Mouse (Mus musculus) cerebellum, adult 9-10 months (tissue): Measurements from ENCODE around the gene Arhgap4.

Experiments
- DNase-seq: peaks from one replicate; pipeline ENCODE4 v3.0.0; 2022

Arhgap4 gene

DNA sequence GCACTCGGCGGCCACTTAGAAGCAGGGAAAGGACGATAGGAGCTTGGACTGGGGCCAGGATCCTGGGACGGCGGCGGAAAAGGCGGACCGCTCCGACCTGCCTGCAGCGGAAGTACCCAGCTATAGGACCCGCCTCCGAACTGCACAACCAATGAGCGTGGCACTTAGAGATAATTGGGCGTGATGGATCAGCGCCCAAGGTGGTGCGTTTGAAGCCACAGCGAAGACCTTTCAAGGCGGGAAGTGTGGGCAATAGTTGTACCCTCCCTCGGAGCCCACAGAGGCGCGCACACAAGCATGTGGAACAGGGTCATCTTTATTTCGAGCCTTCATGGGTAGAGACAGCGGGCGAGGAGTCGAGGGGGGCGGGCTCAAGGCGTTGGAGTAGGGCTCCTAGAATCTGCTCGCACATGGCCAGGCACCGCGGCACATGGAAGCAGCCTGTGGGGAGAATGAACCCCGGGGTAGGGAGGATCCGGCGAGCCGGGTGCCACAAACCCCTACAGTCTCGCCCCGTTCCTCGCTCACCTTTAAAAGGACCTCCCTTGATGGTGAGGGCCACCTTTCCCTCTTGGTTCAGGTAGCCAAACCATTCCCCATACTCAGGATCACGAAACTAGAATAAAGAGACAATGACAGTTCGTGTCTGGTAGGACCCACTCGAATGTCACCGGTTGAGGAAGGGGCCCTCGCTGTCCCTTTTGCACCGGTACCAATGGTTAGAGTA, at the start of gene Arhgap4, which contains the start of gene Naa10:
Gene Arhgap4, minus strand, starts transcription at position 48 of the 727 bp plus-strand sequence.
Gene Naa10, minus strand, starts transcription at position 122 of the 727 bp plus-strand sequence.
- DNase-seq: peak; percentile 90

DNA sequence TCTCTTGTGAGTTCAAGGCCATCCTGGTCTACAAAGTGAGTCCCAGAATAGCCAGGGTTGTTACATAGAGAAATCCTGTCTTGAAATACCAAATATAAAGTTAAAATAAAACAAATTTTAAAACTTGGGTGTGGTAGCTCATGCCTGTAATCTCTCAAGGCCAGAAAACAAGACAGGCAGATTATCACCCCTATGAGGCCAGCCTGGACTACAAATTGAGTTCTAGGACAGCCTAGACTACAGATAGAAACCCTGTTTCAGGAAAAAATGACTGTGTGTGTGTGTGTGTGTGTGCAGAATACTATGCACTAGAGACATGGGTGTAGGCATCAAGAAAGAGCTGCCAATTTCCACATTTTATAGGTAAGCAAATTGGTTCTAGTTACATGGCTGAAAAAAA, 49.1 kb upstream of the Arhgap4 start:
- DNase-seq: no peak

DNA sequence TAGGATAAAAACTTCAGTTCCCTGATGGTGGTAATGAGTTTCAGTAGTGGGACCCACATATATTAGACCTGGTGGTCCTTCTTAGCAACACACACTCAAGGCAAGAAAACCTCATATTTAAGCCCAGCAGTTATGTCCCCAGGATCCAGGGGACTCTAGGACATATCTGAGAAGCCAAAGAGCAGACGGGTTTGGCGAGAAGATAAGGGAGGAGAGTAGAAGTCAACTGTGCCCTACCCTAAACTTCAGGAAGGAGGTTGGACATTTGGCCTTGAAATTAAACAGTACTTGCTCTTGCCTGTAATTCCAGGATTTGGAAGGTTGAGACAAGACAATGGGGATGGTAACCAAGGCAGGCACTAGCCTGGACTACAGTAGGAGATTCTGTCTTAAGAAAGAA, 48.1 kb upstream of the Arhgap4 start:
- DNase-seq: no peak

DNA sequence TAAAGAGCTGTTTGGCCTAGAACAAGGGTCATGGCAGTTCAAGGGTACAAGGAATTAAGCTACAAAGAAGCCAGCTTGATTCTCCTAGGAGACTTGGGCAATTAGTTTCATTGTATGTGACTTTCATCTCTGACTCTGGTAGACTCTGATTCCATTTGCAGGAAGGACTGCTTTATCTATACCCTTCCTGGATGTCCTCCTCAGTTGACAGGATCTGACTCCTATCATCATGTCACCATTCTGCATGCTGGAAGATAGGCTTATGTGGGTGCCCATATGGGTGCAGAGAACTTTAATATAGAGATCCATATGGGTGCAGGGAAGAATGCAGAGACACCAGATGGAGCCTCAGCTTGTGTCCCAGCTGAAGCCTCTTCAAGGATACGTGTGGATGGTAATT, 47.5 kb upstream of the Arhgap4 start:
- DNase-seq: no peak

DNA sequence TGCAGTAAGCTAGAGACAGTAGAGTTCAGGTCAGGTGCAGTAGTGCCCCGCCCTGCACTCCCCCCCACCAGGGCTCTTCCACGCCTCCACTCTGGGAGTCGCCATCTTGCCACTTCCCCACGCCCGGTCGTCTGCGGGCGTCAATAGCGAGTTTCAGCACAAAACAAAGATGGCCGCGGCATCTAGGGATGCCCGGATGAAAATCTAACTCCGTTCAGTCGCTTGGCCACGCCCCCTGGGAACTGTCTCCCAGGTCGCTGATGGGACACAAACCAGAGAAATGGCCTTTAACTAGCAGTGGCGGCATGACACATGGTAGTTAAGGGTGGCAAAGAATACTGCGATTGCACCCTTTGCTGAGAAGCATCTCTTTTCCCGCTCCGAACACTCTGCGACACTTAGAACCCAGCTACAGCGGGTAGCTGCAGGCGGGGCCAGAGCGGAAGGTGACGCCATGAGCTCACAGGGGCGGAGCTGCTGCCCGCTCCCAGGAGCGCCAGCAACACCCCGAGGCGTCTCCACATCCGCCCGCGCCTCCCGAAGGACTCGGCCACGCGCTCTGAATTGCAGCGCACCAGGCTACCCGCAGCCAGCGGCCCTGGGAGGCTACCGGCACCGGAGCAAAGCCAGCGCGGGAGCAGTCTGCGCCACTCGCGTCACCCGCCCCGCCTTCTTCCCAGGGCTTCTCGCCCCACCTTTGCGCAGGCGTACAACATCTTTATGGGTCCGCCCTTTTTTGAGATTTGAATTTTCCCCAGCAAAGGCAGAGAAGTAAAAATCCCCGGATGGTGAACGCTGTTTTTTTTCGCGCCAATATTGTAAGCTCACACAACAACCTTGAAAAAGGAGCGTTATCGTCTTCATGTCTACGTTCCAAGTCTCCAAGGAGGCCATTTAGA, 45.8 kb upstream of the Arhgap4 start:
- peak; percentile 94 for DNase-seq

DNA sequence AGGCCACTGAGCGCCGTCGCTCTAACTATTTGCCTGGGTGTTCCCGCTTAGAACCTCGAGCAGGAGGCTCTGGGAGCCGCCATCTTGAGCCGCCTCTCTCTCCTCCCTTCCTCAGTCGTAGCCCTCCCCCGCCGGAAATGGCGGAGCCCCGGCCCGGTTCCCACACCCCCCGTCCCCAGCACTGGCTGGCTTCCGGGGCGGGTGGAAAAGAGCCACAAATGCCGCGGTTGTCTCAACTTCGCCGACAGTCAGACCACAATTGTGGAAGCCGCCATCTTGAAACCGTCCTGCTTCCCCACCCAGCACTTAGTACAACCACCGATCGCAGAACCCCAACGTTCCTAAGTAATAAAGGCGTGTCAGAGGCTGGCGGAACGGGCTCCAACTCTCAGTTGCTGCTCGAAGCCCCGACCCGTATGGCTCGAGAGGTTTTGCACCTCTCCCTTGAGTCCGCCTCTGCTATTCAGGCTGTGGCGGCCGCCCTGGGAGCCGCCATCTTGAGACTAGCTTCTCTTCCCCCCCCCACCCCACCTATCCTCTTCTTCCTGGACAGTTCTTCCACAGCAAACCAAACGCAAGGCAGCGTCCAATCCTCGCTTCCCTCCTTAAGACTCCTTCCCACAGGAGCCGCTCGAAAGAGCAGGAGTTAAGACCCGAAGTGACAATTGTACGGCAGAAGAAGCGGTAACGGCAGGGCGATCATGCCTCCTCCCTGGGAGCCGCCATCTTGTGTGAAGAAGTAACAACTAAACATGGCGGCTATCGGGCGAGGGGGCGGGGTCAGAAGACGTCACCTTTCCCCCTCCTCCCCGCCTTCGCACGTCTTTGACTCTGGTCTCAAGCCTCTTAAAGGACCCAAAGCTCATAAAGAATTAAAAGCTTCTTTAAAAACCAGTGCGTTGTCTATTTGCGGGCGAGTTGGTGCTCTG, 44.8 kb upstream of the Arhgap4 start, which contains the start of gene Hcfc1:
Gene Hcfc1, minus strand, starts transcription at position 110 of the 929 bp plus-strand sequence.
- DNase-seq: peak; percentile 94

DNA sequence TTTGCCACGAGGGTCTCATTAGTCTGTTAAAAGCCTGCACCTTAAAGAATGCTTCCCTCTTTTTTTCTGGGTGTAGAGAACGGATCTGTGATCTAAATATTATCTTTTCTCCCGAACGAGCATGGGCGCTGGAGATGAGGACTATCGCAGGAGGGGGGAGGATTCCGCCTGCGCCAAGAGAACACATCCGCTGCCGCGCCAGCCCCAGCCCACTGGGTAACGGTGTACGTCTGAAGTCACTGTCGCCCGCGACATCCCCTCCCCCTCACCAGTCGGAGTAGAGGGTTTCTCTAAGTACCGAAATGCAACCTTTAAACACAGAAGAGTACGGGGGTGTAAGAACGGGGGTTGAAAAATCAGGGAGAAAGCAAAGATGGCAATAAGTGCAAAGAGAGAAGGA, 43.6 kb upstream of the Arhgap4 start:
- DNase-seq: peak; percentile 65

DNA sequence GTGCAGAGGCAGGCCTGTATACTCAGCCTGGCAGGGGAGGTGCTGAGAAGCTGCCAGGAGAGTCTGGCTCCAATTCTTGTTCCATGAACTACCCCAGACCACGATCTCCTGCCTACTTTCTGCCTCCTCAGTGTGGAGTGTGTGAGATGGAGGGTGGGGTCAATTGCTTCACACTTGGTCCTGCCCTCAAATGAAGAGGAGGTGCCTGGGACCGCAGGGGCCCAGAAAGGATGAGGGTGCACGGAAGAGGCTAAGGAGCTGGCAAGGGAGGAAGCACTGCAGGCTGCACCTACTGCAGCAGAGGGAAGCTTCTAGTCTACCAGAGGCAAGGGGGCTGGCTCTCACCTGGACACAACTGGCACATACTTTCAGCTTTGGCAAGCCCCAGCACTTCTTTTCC, 42.7 kb upstream of the Arhgap4 start:
- no peak for DNase-seq

DNA sequence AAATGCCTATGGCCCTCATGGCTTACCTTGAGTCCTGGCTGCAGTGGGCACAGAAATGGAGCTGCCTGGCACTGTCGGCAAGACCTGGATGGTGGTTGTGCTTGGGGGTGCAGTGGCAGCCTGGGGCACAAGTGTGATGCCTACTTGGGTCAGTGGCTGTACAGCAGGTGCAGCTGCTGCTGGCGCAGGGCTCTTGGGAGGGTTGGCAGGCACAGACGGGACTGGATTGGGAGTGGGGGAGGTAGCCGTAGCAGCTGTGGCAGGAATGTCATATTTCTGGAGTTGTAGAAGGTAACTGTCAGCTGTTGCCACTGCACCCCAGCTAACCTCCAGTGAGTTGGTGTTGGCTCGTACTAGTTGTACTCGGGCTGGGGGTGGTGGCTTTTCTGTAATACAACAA, 33.3 kb upstream of the Arhgap4 start:
- DNase-seq: no peak

DNA sequence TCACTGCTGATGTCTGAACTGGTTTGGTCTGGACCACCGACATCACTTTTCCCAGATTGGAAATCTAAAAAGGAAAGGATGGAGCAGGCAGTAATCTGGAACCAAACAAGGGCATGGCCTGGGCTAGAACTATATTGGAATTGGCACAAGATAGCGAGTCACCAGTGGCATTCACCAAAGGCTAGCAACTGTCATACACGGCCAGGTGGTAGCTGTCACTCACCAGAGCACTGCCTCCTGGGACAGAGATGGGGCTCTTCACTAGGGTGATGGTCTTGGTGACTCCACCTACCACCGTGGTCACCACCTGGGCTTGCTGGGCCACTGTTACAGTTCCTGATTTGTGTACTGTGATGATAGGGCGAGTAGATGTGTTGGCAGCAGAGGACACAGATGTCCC, 30.9 kb upstream of the Arhgap4 start:
- no peak for DNase-seq

DNA sequence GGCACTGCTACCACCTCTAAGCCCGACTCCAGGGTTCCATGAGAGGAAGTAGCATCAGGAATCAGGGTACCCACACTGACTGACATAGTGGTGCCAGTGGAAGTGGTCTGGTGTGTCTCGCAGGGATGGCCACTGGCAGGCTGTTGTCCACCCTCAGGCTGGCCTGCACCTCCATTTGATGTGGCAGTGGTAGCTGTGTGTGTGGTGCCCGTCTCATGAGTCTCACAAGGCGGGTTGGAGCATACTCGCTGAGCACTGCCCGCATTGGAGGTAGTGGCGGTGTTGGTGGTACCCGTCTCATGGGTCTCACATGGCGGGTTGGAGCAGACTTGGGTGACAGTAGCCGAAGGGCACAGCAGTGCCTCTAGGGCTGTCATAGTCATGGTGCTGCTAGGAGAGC, 27.7 kb upstream of the Arhgap4 start:
- no peak for DNase-seq

DNA sequence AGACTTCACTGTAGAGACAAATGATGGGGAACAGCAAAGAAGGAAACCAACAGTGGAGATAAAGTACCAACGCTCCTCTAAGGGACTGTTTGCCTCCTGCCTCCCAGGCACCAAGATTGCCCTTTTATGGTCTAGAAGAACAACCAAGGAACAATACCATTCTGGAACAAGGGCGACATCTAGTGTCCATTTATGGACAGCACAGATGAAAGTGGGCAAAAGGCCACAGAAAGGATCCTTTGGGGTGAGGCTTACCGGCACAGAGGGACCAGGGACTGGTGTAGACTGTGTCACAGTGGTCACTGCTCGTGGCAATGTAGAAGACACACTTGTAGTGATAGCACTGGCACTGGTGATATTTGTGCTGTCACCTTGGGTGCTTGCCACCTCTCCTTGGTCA, 27.0 kb upstream of the Arhgap4 start:
- DNase-seq: peak; percentile 85

DNA sequence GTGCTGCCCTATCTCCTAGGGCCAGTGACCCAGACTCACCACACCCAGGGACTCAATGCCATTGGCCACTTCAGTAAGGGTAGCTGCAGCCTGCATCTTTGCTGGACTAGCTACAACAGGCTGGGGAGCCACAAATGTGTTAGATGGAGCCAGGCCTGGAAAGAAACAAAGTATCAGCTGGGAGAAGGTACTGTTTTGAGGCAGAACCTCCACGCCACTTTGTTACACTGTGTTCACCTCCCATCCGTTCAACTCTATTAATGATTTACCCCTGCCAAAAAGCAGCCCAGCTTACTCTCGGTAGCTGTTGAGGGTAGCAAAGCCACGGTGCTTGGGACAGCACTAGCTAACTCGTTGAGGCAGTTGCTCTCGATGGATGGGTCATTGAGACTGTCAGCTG, 25.2 kb upstream of the Arhgap4 start:
- no peak for DNase-seq

DNA sequence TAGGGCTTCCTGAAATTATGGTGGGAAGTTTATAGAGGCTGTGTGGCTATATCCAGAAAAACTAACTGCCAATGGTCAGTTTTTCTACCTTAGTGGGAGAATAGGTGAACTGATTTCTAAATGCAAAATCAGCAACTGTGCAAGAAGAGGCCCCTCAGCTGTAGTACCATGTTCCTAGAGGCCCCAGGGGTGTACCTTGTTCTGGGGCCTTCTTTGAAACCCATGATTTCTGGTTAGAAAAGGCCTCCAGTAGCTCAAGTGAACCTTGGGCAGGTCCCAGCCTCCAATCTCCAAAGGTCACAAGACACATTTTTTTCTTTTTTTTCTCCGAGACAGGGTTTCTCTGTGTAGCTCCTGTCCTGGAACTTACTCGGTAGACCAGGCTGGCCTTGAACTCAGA, 20.6 kb upstream of the Arhgap4 start:
- no peak for DNase-seq

DNA sequence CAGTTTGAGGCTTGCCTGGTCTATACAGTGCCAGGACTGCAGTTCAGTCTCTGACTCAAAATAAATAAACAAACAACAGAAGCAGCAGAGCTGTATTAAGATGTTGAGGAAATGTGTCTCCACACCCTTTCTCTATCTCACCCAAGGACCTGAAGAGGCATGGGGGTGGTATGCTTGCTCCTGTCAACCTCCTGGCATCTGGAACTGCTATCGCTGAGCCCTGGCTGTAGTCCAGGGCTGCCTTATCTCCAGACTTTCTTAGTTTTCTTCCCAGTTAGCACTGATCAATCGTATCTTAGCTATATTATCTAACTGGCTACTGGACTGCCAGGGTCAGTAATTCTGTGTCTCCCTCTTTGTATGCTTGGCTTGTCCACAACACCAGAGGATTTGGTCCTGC, 20.2 kb upstream of the Arhgap4 start:
- DNase-seq: no peak

DNA sequence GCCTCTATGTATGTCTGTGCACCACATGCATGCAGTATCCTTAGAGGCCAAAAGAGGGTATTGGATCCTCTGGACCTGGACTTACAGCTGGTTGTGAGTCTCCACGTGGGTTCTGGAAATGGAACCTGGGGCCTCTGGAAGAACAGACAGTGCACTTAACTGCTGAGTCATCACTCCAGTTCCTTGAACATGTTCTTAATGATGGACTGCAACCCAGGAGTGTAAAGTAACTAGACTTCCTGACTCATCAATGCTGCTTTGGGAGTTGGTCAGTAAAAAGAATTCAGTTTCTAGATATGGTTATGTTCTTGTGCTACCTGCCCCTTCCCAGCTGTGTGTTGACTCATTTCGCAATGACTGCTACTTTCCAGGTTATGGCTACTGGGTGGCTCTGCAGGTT, 10.2 kb upstream of the Arhgap4 start:
- DNase-seq: no peak

DNA sequence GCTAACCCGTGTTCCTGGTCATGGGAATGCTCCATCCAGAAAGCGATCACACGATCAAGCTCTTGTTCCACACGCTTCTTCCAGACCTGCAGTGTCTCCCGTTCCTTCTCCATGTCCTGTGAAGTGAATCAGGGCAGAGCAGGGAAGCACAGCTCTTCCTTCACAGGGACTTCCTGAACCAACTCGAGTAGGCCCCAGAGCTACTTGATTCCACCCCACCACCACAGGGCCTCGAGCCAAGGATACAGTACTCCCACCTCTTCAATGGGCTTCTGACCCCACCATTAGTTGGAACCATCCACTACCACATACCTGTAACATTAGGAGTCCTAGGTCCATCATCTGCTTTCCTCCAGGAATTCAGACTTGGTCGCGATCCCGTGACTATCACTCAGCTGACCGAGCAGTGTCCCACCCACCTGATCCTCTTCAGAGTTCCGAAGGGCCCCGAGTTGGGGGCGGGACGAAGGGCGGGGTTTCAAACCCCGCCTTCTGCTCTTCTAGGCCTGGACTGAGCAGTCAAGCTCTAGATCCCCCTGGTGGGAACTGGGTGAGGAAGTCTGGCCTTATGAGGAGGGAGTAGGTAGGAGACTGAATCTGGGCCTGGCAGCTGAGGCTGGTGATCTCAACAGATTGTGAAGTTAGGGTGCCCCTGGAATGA, 8.9 kb upstream of the Arhgap4 start, which contains the start of gene Renbp:
Gene Renbp, minus strand, starts transcription at position 449 of the 661 bp plus-strand sequence.
- DNase-seq: no peak

DNA sequence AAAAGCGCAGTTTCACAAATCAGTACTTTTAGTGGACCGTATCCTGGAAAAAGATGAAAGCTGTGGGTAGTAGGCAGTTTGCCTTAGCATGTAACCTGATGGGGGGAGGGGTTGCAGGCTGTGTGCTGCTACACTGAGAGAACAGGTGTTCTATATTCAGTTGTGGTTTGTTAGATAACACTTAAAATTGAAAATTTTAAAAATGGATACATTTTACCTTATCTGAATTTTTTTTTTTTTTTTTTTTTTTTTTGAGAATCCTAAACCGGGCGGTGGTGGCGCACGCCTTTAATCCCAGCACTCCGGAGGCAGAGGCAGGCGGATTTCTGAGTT, 846 bp upstream of the Arhgap4 start:
- DNase-seq: no peak

DNA sequence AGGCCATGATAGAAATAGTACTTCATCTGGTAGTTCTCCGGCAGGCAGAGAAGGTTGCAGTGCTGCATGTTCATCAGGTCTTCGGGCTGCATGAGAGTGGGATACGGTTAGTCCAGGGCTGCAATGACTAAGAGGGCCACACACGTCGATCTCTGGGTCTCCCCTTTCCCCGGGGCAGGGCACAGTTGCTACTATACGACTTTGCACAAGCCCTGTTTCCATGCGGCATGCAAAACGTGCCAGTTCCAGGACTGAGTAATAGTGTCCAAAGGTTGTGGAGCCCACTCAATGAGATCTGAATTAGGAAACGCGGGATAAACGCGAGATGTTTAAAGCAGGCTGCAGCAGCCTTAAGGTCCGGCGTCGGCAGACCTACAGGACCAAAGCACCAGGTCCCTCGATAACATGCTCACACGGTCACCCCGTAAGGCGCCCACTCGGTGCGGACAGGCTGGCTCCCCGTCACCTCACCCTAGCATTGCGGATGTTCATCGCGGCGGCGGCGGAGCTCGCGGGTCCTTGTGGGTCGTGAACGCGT, 316 bp downstream of the Arhgap4 start:
- DNase-seq: no peak

DNA sequence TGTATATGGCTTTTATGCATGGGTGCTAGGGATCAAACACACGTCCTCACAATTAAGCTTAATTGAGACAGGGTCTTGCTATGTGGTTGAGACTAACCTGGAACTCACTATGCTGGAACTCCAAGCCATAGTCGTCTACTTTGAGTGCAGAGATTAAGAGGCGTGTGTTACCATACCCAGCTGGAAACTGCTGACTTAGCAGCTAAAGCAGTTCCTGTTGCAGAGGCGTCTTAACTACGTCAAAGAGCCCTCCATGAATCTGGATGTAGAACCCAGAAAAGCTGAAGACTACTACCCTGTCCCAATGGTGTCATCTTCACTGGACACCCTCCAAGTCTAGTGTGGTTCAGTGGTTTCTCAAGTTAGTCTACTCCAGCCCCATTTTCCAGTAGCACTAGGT, 3.0 kb downstream of the Arhgap4 start:
- no peak for DNase-seq

DNA sequence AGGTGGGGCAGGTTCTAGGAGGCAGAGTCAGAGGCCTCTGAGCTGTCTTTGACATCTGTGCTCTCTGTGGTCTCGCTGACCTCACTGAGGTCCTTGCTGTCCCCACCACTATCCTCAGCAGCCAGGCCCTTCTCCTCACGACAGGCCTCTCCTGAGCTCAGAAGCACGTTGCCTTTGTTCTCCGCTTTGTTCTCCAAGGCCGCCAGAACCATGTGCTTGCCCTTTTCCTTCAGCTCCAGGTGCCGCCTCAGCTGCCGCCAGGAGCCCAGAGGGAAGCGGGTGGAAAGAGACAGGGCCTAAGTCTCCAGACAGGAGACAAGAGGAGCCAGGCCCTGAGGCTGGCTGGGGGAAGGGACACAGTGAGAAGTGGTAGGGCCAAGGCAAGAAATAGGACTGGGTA, 4.7 kb downstream of the Arhgap4 start:
- no peak for DNase-seq
